ENCODE assay signal across 18 mouse cellular contexts in genomic region chr2:27480367-27480766, GRCm38 (mm10). TPM values are rescaled to one million over a fixed set of nuclear protein-coding genes. Genes with fewer than 3 reads are reported as not detected.
DNase-seq lines count a peak whose midpoint lies in the region; ATAC-seq and TF ChIP-seq lines count a peak whose summit lies in the region.
"Had no signal": no experiment of that assay in that cellular context is flagged by ENCODE, and none has a peak within 500 bp of the region (broad histone marks: within the 10 kb centered on the region; RNA-seq: fewer than 3 reads in every experiment).

No protein-coding gene starts in this region.

- H3K27me3 ChIP-seq in intestine, postnatal 0 days (replicated peaks; ENCODE audit: control insufficient read depth, insufficient read depth, low read length) = no peaks in the 10 kb centered on the region
- no peaks in the 10 kb centered on the region for H3K27me3 ChIP-seq in intestine, embryonic 15.5 days (replicated peaks)
- H3K27me3 ChIP-seq in liver, embryonic 13.5 days = no peaks in the 10 kb centered on the region
- H3K27me3 ChIP-seq in forebrain, embryonic 15.5 days = no peaks in the 10 kb centered on the region
- H3K27me3 ChIP-seq: forebrain, embryonic 13.5 days; heart, embryonic 13.5 days; midbrain, embryonic 13.5 days had no signal

- H3K4me1 ChIP-seq in intestine, postnatal 0 days (replicated peaks; ENCODE audit: control insufficient read depth, insufficient read depth, low read length) = no peaks in the 10 kb centered on the region
- 0 out of 2 replicates have a peak, but pooled peaks cover 3% of the 10 kb centered on the region for H3K4me1 ChIP-seq in intestine, embryonic 15.5 days (replicated peaks)
- peaks cover 25% of the 10 kb centered on the region for H3K4me1 ChIP-seq in liver, embryonic 13.5 days (replicated peaks)
- peaks cover 10% of the 10 kb centered on the region for H3K4me1 ChIP-seq in forebrain, embryonic 15.5 days

- 71% methylated on average over 4 of the region's 4 CpGs for WGBS in intestine, postnatal 0 days
- 68% methylated on average over 4 of the region's 4 CpGs for WGBS in intestine, embryonic 15.5 days
- WGBS in liver, embryonic 13.5 days (ENCODE audit: insufficient replicate concordance) = 53% methylated on average over 4 of the region's 4 CpGs
- 78% methylated on average over 4 of the region's 4 CpGs for WGBS in forebrain, embryonic 15.5 days

- DNase-seq in thymus, postnatal 25 days = peak; percentile 26
- no peak for DNase-seq in thymus, postnatal 36 days
- DNase-seq in liver, embryonic 13.5 days = no peak
- DNase-seq in lung, postnatal 14 days = no peak
- DNase-seq: cerebellum, adult 11 months; cerebellum, postnatal 25 days; gastrocnemius, postnatal 36 days; heart, postnatal 36 days; left cerebral cortex, postnatal 4 days; lung, adult 18-20 months had no signal

- no peaks in the 10 kb centered on the region for H3K36me3 ChIP-seq in intestine, postnatal 0 days (ENCODE audit: control insufficient read depth, insufficient read depth)
- no peaks in the 10 kb centered on the region for H3K36me3 ChIP-seq in intestine, embryonic 15.5 days
- H3K36me3 ChIP-seq in liver, embryonic 13.5 days = no peaks in the 10 kb centered on the region
- H3K36me3 ChIP-seq in forebrain, embryonic 15.5 days = no peaks in the 10 kb centered on the region
- H3K36me3 ChIP-seq: embryonic facial prominence, embryonic 10.5 days; heart, embryonic 13.5 days; midbrain, embryonic 13.5 days had no signal

- H3K27ac ChIP-seq in intestine, postnatal 0 days (ENCODE audit: low read depth, low read length) = no peak overlapping the region
- no peak overlapping the region for H3K27ac ChIP-seq in intestine, embryonic 15.5 days
- H3K27ac ChIP-seq in liver, embryonic 13.5 days = peak overlapping the region; percentile 9; the same call in 1 of the 2 replicates
- no peak overlapping the region for H3K27ac ChIP-seq in forebrain, embryonic 15.5 days (replicated peaks)
- H3K27ac ChIP-seq: embryonic facial prominence, embryonic 10.5 days; forebrain, embryonic 13.5 days; heart, embryonic 13.5 days; macrophage; midbrain, embryonic 13.5 days had no signal

- H3K4me2 ChIP-seq in intestine, postnatal 0 days (replicated peaks; ENCODE audit: low read depth) = no peak overlapping the region
- H3K4me2 ChIP-seq in intestine, embryonic 15.5 days (replicated peaks) = no peak overlapping the region
- no peak overlapping the region for H3K4me2 ChIP-seq in liver, embryonic 13.5 days
- no peak overlapping the region for H3K4me2 ChIP-seq in forebrain, embryonic 15.5 days (replicated peaks)
- H3K4me2 ChIP-seq: forebrain, embryonic 13.5 days; heart, embryonic 13.5 days; midbrain, embryonic 13.5 days had no signal

- no peak for ATAC-seq in intestine, postnatal 0 days
- no peak for ATAC-seq in intestine, embryonic 15.5 days
- no peak for ATAC-seq in liver, embryonic 13.5 days (ENCODE audit: low read depth)
- no peak for ATAC-seq in forebrain, embryonic 15.5 days (replicated peaks)
- ATAC-seq: forebrain, embryonic 13.5 days; midbrain, embryonic 13.5 days had no signal

- TF ChIP-seq CTCF in intestine, postnatal 0 days (IDR thresholded peaks at IDR 0.05; ENCODE audit: low read depth) = peak; percentile 48

- H3K9ac ChIP-seq in intestine, postnatal 0 days (ENCODE audit: low read depth, low read length) = no peak overlapping the region
- no peak overlapping the region for H3K9ac ChIP-seq in intestine, embryonic 15.5 days
- H3K9ac ChIP-seq in liver, embryonic 13.5 days = no peak overlapping the region
- no peak overlapping the region for H3K9ac ChIP-seq in forebrain, embryonic 15.5 days (replicated peaks)
- H3K9ac ChIP-seq: forebrain, embryonic 13.5 days; heart, embryonic 13.5 days; midbrain, embryonic 13.5 days had no signal

- no peak overlapping the region for H3K4me3 ChIP-seq in intestine, postnatal 0 days (ENCODE audit: low read depth, low read length)
- no peak overlapping the region for H3K4me3 ChIP-seq in intestine, embryonic 15.5 days (replicated peaks)
- no peak overlapping the region for H3K4me3 ChIP-seq in liver, embryonic 13.5 days (replicated peaks)
- H3K4me3 ChIP-seq in forebrain, embryonic 15.5 days = no peak overlapping the region
- H3K4me3 ChIP-seq: embryonic facial prominence, embryonic 10.5 days; forebrain, embryonic 13.5 days; heart, embryonic 13.5 days; midbrain, embryonic 13.5 days had no signal

- no peaks in the 10 kb centered on the region for H3K9me3 ChIP-seq in intestine, postnatal 0 days (ENCODE audit: control insufficient read depth)
- no peaks in the 10 kb centered on the region for H3K9me3 ChIP-seq in intestine, embryonic 15.5 days
- H3K9me3 ChIP-seq in liver, embryonic 13.5 days (replicated peaks) = no peaks in the 10 kb centered on the region
- H3K9me3 ChIP-seq in forebrain, embryonic 15.5 days = no peaks in the 10 kb centered on the region
- H3K9me3 ChIP-seq: embryonic facial prominence, embryonic 10.5 days; forebrain, embryonic 13.5 days; heart, embryonic 13.5 days; midbrain, embryonic 13.5 days had no signal

RNA-seq across cellular contexts. Expression of gene Brd3, which starts 27.1 kb away (rescaled TPM):
- polyA plus RNA-seq in intestine, postnatal 0 days (2015; fragmentation: Nextera tagmentation; extraction: Ambion mirVana) = 49.8 and 50.2 TPM in 2 replicates
- 85.7 and 91.2 TPM in 2 replicates for polyA plus RNA-seq in intestine, embryonic 15.5 days (2015; fragmentation: Nextera tagmentation; extraction: Ambion mirVana)
- 25.0 and 37.2 TPM in 2 replicates for polyA plus RNA-seq in liver, embryonic 13.5 days (2015; fragmentation: Nextera tagmentation; extraction: Ambion mirVana)
- polyA plus RNA-seq in forebrain, embryonic 15.5 days (2015; fragmentation: Nextera tagmentation; extraction: Ambion mirVana) = 142 and 149 TPM in 2 replicates

RNA-seq across cellular contexts. Expression of gene Wdr5, which starts 34.6 kb away (rescaled TPM):
- 15.6 and 16.2 TPM in 2 replicates for polyA plus RNA-seq in intestine, postnatal 0 days (2015; fragmentation: Nextera tagmentation; extraction: Ambion mirVana)
- 49.6 and 50.2 TPM in 2 replicates for polyA plus RNA-seq in intestine, embryonic 15.5 days (2015; fragmentation: Nextera tagmentation; extraction: Ambion mirVana)
- 32.1 and 35.9 TPM in 2 replicates for polyA plus RNA-seq in liver, embryonic 13.5 days (2015; fragmentation: Nextera tagmentation; extraction: Ambion mirVana)
- 50.5 and 55.4 TPM in 2 replicates for polyA plus RNA-seq in forebrain, embryonic 15.5 days (2015; fragmentation: Nextera tagmentation; extraction: Ambion mirVana)

RNA-seq across cellular contexts. Expression of gene Brd3os, which starts 38.2 kb away (rescaled TPM):
- 1.5 and 1.8 TPM in 2 replicates for polyA plus RNA-seq in intestine, postnatal 0 days (2015; fragmentation: Nextera tagmentation; extraction: Ambion mirVana)
- 4.8 and 6.1 TPM in 2 replicates for polyA plus RNA-seq in intestine, embryonic 15.5 days (2015; fragmentation: Nextera tagmentation; extraction: Ambion mirVana)
- polyA plus RNA-seq in liver, embryonic 13.5 days (2015; fragmentation: Nextera tagmentation; extraction: Ambion mirVana) = 0.48 and 0.60 TPM in 2 replicates
- 30.6 and 31.5 TPM in 2 replicates for polyA plus RNA-seq in forebrain, embryonic 15.5 days (2015; fragmentation: Nextera tagmentation; extraction: Ambion mirVana)

RNA-seq across cellular contexts. Expression of gene Vav2, which starts 53.5 kb away (rescaled TPM):
- 5.4 and 6.8 TPM in 2 replicates for polyA plus RNA-seq in intestine, postnatal 0 days (2015; fragmentation: Nextera tagmentation; extraction: Ambion mirVana)
- 5.4 and 6.1 TPM in 2 replicates for polyA plus RNA-seq in intestine, embryonic 15.5 days (2015; fragmentation: Nextera tagmentation; extraction: Ambion mirVana)
- polyA plus RNA-seq in liver, embryonic 13.5 days (2015; fragmentation: Nextera tagmentation; extraction: Ambion mirVana) = 3.2 and 4.2 TPM in 2 replicates
- 12.6 and 13.9 TPM in 2 replicates for polyA plus RNA-seq in forebrain, embryonic 15.5 days (2015; fragmentation: Nextera tagmentation; extraction: Ambion mirVana)
